Mouse (Mus musculus) lung, embryonic 14.5 days (tissue): Measurements from ENCODE around the gene Dcaf15. TPM values are rescaled to one million over a fixed set of nuclear protein-coding genes. Genes with fewer than 3 reads are reported as not detected.

Experiments
- ATAC-seq: fragments of 200-750 bp; cut with Nextera tagmentation; 2 replicates; pipeline ENCODE4 v1.8.0; 2017; ENCODE audit warnings: mild to moderate bottlenecking, moderate TSS enrichment, moderate library complexity; ENCODE audit not compliant: insufficient read depth
- DNase-seq: peaks from one replicate; pipeline ENCODE4 v3.0.0-alpha.2; 2015
- H3K27ac ChIP-seq: fragments of 300-500 bp; sonication (generic); 2 replicates; pipeline ENCODE4 v1.5.1; 2014; ENCODE audit warnings: low read depth, mild to moderate bottlenecking, moderate library complexity
- H3K27me3 ChIP-seq: fragments of 300-500 bp; sonication (generic); 2 replicates; pipeline ENCODE4 v1.6.1; 2014; ENCODE audit warnings: low read length, control low read depth; ENCODE audit not compliant: insufficient read depth
- H3K36me3 ChIP-seq: fragments of 300-500 bp; sonication (generic); 2 replicates; pipeline ENCODE4 v1.6.1; 2014; ENCODE audit warnings: control low read depth; ENCODE audit not compliant: insufficient read depth
- H3K4me1 ChIP-seq: fragments of 300-500 bp; sonication (generic); 2 replicates; pipeline ENCODE4 v1.6.1; 2014; ENCODE audit warnings: antibody characterized with exemption, control low read depth; ENCODE audit not compliant: insufficient read depth
- H3K4me2 ChIP-seq: fragments of 300-500 bp; sonication (generic); 2 replicates; pipeline ENCODE4 v1.6.1; 2014; ENCODE audit warnings: mild to moderate bottlenecking
- H3K4me3 ChIP-seq: fragments of 300-500 bp; sonication (generic); 2 replicates; pipeline ENCODE4 v1.5.1; 2014; ENCODE audit warnings: low read depth, low read length
- H3K9ac ChIP-seq: fragments of 300-500 bp; sonication (generic); 2 replicates; pipeline ENCODE4 v1.6.1; 2014
- H3K9me3 ChIP-seq: fragments of 300-500 bp; sonication (generic); 2 replicates; pipeline ENCODE4 v1.6.1; 2016; ENCODE audit warnings: low read depth, low read length, control low read depth
- CTCF ChIP-seq: IDR thresholded peaks from 2 replicates; pipeline ENCODE4 v1.5.1; 2016; ENCODE audit warnings: antibody characterized with exemption, low read depth
- WGBS: fragments of 180-500 bp; shearing (Covaris S2); extraction: QIAGEN DNeasy Blood & Tissue Kit; methylation state at CpG from one replicate; pipeline ENCODE4 v1.1.7; 2014; 5-methylcytosine and 5-hydroxymethylcytosine counted together
- polyA plus RNA-seq: library from polyadenylated mRNA; unstranded; fragments of >200 nt; fragmentation: Nextera tagmentation; extraction: Ambion mirVana; gene quantifications from 2 replicates; pipeline ENCODE4 v1.2.1, GENCODE M21; 2014

Gene Dcaf15
- polyA plus RNA-seq, 1 experiment from 2014 or later, result 9.5 TPM

- no peak overlapping the region for H3K4me2 ChIP-seq
- DNase-seq, result no peak
- no peaks in the 10 kb centered on the region for H3K9me3 ChIP-seq
- H3K9ac ChIP-seq, result no peak overlapping the region
- no peak for TF ChIP-seq CTCF
- ATAC-seq, result no peak
- H3K36me3 ChIP-seq, result peaks cover 87% of the 10 kb centered on the region
- no peak overlapping the region for H3K27ac ChIP-seq
- no peaks in the 10 kb centered on the region for H3K27me3 ChIP-seq
- 51% methylated on average over 42 of the region's 42 CpGs for WGBS
- no peaks in the 10 kb centered on the region for H3K4me1 ChIP-seq
- no peak overlapping the region for H3K4me3 ChIP-seq
Observed at GRCm38 (mm10) chr8:84084341-84085115, 20.0 kb downstream of the Dcaf15 start.

DNA sequence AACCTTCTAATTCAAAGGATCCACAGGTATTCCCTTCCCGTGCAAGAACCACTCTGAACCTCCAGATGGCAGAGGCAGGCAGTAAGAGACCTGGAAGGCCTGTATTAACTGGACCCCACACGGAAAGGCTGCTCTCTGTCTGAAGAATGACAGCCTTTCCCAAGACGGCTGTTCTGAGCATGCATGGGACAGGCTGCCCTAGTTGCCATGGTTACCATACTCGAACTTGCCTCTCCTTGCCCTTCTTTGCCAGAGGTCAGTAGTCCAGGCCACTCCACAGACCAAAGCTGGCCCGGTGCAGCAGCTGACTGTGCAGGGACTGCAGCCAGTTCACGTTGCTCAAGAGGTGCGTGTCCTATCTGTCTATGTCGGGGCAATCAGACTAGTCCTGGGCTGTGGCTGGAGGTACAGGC, 20.7 kb downstream of the Dcaf15 start:
- Histone ChIP-seq H3K9me3 (no peaks in the 10 kb centered on the region), H3K4me3 (no peak overlapping the region), H3K4me2 (no peak overlapping the region), H3K27me3 (no peaks in the 10 kb centered on the region), H3K27ac (no peak overlapping the region), H3K9ac (no peak overlapping the region), H3K36me3 (peaks cover 89% of the 10 kb centered on the region), H3K4me1 (no peaks in the 10 kb centered on the region)
- no peak for TF ChIP-seq CTCF
- WGBS, result 30% methylated on average over 8 of the region's 8 CpGs
- no peak for ATAC-seq
- no peak for DNase-seq

GRCm38 (mm10) chr8:84079206-84079605, 25.4 kb downstream of the Dcaf15 start:
- H3K4me2 ChIP-seq, result no peak overlapping the region
- peaks cover 75% of the 10 kb centered on the region for H3K36me3 ChIP-seq
- no peaks in the 10 kb centered on the region for H3K4me1 ChIP-seq
- H3K9ac ChIP-seq, result no peak overlapping the region
- H3K4me3 ChIP-seq, result no peak overlapping the region
- TF ChIP-seq CTCF, result no peak
- H3K27ac ChIP-seq, result no peak overlapping the region
- DNase-seq, result peak; percentile 57
- 52% methylated on average over 5 of the region's 5 CpGs for WGBS
- H3K27me3 ChIP-seq, result no peaks in the 10 kb centered on the region
- ATAC-seq, result no peak
- H3K9me3 ChIP-seq, result no peaks in the 10 kb centered on the region

- H3K4me3 ChIP-seq, result no peak overlapping the region
- no peak overlapping the region for H3K27ac ChIP-seq
- H3K27me3 ChIP-seq, result no peaks in the 10 kb centered on the region
- 67% methylated on average over 3 of the region's 3 CpGs for WGBS
- no peaks in the 10 kb centered on the region for H3K4me1 ChIP-seq
- DNase-seq (no peak), ATAC-seq (no peak)
- TF ChIP-seq CTCF, result no peak
- H3K36me3 ChIP-seq, result peaks cover 52% of the 10 kb centered on the region
- no peak overlapping the region for H3K9ac ChIP-seq
- H3K9me3 ChIP-seq, result no peaks in the 10 kb centered on the region
- H3K4me2 ChIP-seq, result no peak overlapping the region
Observed at GRCm38 (mm10) chr8:84076849-84077248, 27.7 kb downstream of the Dcaf15 start.

DNA sequence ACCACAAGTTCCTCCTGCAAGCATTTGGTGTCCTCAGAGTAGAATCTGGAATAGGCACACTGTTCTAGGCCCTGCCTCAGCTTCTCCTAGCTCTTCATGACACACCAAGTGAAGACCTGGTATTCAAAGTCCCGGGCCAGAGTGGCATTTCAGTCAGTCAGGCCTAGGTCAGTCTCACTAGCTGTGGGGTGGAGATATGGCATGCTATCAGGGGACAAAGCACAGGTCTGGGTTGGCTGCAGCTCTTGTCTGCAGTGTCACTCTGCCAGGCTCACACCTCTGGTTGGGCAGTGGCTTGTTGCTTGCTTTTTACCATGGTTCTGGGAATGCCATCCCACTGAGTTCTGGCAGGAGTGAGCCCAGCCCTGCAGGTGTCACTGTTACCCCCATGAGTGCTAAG, 28.2 kb downstream of the Dcaf15 start:
- Histone ChIP-seq H3K27ac (no peak overlapping the region), H3K4me3 (no peak overlapping the region), H3K27me3 (no peaks in the 10 kb centered on the region), H3K36me3 (peaks cover 48% of the 10 kb centered on the region), H3K9ac (no peak overlapping the region), H3K4me2 (no peak overlapping the region), H3K4me1 (no peaks in the 10 kb centered on the region), H3K9me3 (no peaks in the 10 kb centered on the region)
- TF ChIP-seq CTCF, result no peak
- no peak for DNase-seq
- 84% methylated on average over 1 of the region's 1 CpGs for WGBS
- ATAC-seq, result no peak

DNA sequence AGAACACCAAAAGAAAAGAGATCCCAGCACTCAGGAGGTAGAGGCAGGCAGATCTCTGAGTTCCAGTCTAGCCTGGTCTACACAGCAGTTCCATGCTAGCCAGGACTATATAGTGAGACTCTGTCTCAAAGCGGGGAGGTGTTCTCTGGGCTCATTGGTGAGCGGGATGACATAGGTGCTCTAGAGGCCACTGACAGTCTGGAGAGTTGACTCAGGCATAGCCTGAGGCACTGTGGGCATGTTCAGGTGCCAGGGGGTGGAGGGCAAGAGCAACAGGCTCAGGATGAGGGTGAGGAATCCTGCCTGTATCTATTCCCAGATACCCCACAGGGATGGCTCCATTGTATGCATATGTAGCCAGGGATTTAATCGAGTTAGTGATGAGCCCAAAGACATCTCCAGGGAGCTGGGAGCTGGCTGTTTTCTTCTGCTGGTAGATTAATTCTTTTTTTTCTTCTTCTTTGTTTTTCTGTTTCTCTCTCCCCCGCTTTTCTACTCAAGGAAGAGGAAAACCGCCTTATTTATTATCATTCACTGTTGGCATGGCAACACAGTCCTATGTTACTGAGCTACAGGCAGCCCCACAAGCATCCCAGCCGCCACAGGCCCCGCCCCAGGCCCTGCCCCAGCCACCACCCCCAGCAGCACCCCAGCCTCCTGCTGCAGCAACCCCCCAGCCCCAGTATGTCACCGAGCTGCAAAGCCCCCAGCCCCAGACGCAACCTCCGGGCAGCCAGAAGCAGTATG, 31.2 kb downstream of the Dcaf15 start:
- Histone ChIP-seq H3K4me3 (no peak overlapping the region), H3K36me3 (peaks cover 25% of the 10 kb centered on the region; the same call in 1 of the 2 replicates), H3K4me2 (no peak overlapping the region), H3K9ac (no peak overlapping the region), H3K9me3 (no peaks in the 10 kb centered on the region), H3K4me1 (peaks cover 10% of the 10 kb centered on the region; the same call in 1 of the 2 replicates), H3K27me3 (no peaks in the 10 kb centered on the region), H3K27ac (no peak overlapping the region; the same call in 1 of the 2 replicates)
- WGBS, result 47% methylated on average over 10 of the region's 10 CpGs
- no peak for DNase-seq
- no peak for TF ChIP-seq CTCF
- no peak for ATAC-seq

DNA sequence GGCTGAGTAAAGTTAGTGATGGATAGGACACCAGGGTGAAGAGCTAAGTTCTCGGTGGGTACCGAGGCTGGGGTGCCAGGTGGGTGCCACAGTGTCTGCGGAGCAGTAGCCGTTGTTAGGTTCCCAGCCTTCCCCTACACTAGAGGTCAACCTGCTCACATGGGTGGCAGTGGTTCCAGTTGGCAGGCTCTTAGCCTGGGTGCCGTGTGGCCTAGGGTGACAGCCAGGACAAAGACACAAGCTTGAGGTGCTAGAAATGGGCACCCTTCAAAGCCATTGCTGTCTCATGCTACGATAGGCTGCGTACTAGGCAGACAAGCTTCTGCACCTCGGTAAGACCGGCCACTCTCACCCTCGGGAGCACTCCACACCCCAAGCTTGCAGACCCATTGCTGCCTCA, 32.2 kb downstream of the Dcaf15 start:
- ATAC-seq, result no peak
- DNase-seq, result no peak
- Histone ChIP-seq H3K9me3 (no peaks in the 10 kb centered on the region), H3K36me3 (peaks cover 21% of the 10 kb centered on the region; the same call in 1 of the 2 replicates), H3K4me2 (no peak overlapping the region), H3K9ac (no peak overlapping the region), H3K27me3 (no peaks in the 10 kb centered on the region), H3K4me3 (no peak overlapping the region), H3K4me1 (peaks cover 19% of the 10 kb centered on the region; the same call in 1 of the 2 replicates), H3K27ac (no peak overlapping the region)
- WGBS, result 87% methylated on average over 10 of the region's 10 CpGs
- TF ChIP-seq CTCF, result no peak
